Mouse (Mus musculus) forebrain, embryonic 13.5 days (tissue): ENCODE data around the gene Gm11444. TPM values are rescaled to one million over a fixed set of nuclear protein-coding genes. Genes with fewer than 3 reads are reported as not detected.

Experiments used
- ATAC-seq: fragments of 200-750 bp; cut with Nextera tagmentation; 2 replicates; pipeline ENCODE4 v1.8.0; 2017
- H3K27ac ChIP-seq: fragments of 300-500 bp; sonication (generic); 2 replicates; pipeline ENCODE4 v1.5.1; 2015; ENCODE audit warnings: inconsistent platforms, mild to moderate bottlenecking, moderate library complexity
- H3K27me3 ChIP-seq: fragments of 300-500 bp; sonication (generic); 2 replicates; pipeline ENCODE4 v1.6.1; 2015; ENCODE audit warnings: mild to moderate bottlenecking, inconsistent platforms
- H3K36me3 ChIP-seq: fragments of 300-500 bp; sonication (generic); 2 replicates; pipeline ENCODE4 v1.6.1; 2015; ENCODE audit warnings: mild to moderate bottlenecking, inconsistent platforms; ENCODE audit not compliant: poor library complexity, severe bottlenecking
- H3K4me1 ChIP-seq: fragments of 300-500 bp; sonication (generic); 2 replicates; pipeline ENCODE4 v1.6.1; 2015; ENCODE audit warnings: inconsistent platforms
- H3K4me2 ChIP-seq: fragments of 300-500 bp; sonication (generic); 2 replicates; pipeline ENCODE4 v1.6.1; 2015; ENCODE audit warnings: inconsistent platforms, mild to moderate bottlenecking, moderate library complexity
- H3K4me3 ChIP-seq: fragments of 300-500 bp; sonication (generic); 2 replicates; pipeline ENCODE4 v1.5.1; 2015; ENCODE audit warnings: mild to moderate bottlenecking, inconsistent platforms
- H3K9ac ChIP-seq: fragments of 300-500 bp; sonication (generic); 2 replicates; pipeline ENCODE4 v1.6.1; 2015; ENCODE audit warnings: mild to moderate bottlenecking, inconsistent platforms
- H3K9me3 ChIP-seq: fragments of 300-500 bp; sonication (generic); replicated peaks from 2 replicates; pipeline ENCODE4 v1.6.1; 2016; ENCODE audit warnings: inconsistent platforms
- whole genome bisulfite sequencing: fragments of 180-500 bp; shearing (Covaris S2); methylation state at CpG from one replicate; pipeline ENCODE4 v1.1.7; 2015; 5-methylcytosine and 5-hydroxymethylcytosine counted together
- polyA plus RNA-seq: library from polyadenylated mRNA; unstranded; fragments of >200 nt; fragmentation: Nextera tagmentation; extraction: Ambion mirVana; gene quantifications from 2 replicates; pipeline ENCODE4 v1.2.1, GENCODE M21; 2015

Gm11444 gene
- polyA plus RNA-seq, 1 experiment from 2014 or later = not detected

DNA sequence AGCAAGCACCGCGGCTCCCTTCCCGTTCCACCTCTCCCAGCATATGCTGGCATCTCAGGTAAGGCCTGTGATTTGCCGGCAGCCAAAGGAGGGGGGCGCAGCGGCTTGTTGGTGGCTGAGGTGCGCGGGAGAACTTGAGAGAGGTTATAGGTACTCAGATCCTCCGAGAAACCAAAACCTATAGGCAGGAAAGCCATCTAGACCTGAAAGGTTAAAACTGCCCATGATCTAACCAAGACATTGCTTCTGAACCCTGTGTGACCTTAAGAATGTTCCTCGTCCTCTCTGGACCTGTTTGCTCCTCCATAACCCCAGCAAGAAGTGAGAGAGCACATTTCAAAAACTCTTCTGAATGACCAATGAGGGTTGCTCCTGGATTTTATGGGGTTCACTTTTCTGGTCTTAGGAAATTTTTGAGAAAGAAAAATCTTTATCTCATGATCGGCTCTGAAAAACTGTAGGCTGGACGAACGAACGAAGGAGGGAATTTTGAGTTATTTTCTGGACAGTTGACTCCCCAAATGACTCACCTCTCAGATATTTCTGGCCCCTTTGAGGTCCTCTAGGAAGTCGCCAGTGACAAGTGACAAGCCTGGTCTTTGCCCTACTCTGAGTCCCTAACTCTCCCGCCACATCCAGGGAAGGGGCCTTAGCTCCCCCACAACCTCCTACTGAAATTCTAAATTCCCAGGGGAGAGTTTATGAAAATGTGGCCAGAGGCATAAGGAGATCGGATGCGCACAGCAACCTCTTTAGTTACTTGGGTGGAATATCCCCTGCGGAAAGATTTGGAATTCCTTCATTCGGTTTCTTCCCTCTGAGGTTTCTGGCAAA lies 11.5 kb downstream of the Gm11444 start:
- Histone ChIP-seq H3K4me2 (no peak overlapping the region), H3K9me3 (no peaks in the 10 kb centered on the region), H3K36me3 (no peaks in the 10 kb centered on the region), H3K4me1 (peaks cover 38% of the 10 kb centered on the region), H3K27ac (no peak overlapping the region), H3K4me3 (peak overlapping the region; percentile 14; the same call in 1 of the 2 replicates), H3K27me3 (peaks cover 100% of the 10 kb centered on the region), H3K9ac (no peak overlapping the region)
- 3% methylated on average over 20 of the region's 20 CpGs for WGBS
- ATAC-seq = no peak

GRCm38 (mm10) chr11:85837648-85838423 lies 12.3 kb downstream of the Gm11444 start:
- Histone ChIP-seq H3K9ac (no peak overlapping the region), H3K4me2 (peak overlapping the region; percentile 18; the same call in 1 of the 2 replicates), H3K27me3 (peaks cover 98% of the 10 kb centered on the region), H3K9me3 (no peaks in the 10 kb centered on the region), H3K27ac (no peak overlapping the region), H3K4me1 (peaks cover 36% of the 10 kb centered on the region), H3K36me3 (no peaks in the 10 kb centered on the region), H3K4me3 (peak overlapping the region; percentile 14; the same call in 1 of the 2 replicates)
- ATAC-seq = no peak
- WGBS = under 1% methylated on average over 66 of the region's 67 CpGs

DNA sequence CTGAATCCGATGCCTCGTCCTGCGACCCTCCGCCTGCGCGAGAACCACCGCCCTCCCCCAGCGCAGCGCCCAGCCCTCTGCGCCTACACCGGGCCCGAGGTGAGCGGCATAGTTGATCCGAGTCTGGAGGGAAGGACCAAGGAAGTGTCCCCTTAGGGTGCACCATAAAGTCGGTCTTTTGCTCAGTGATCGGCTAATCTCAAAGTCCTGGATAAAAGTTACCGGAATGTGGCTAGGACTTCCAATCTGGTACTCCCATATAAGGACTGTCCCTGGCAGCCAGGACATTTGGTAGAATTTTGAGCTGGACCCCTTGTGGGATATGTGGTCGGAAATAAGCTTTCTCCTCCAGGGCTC lies 12.9 kb downstream of the Gm11444 start:
- WGBS = under 1% methylated on average over 18 of the region's 18 CpGs
- Histone ChIP-seq H3K36me3 (no peaks in the 10 kb centered on the region), H3K4me3 (no peak overlapping the region), H3K9me3 (no peaks in the 10 kb centered on the region), H3K9ac (no peak overlapping the region), H3K4me2 (no peak overlapping the region), H3K27ac (no peak overlapping the region), H3K27me3 (peaks cover 98% of the 10 kb centered on the region), H3K4me1 (peaks cover 36% of the 10 kb centered on the region)
- ATAC-seq = no peak

DNA sequence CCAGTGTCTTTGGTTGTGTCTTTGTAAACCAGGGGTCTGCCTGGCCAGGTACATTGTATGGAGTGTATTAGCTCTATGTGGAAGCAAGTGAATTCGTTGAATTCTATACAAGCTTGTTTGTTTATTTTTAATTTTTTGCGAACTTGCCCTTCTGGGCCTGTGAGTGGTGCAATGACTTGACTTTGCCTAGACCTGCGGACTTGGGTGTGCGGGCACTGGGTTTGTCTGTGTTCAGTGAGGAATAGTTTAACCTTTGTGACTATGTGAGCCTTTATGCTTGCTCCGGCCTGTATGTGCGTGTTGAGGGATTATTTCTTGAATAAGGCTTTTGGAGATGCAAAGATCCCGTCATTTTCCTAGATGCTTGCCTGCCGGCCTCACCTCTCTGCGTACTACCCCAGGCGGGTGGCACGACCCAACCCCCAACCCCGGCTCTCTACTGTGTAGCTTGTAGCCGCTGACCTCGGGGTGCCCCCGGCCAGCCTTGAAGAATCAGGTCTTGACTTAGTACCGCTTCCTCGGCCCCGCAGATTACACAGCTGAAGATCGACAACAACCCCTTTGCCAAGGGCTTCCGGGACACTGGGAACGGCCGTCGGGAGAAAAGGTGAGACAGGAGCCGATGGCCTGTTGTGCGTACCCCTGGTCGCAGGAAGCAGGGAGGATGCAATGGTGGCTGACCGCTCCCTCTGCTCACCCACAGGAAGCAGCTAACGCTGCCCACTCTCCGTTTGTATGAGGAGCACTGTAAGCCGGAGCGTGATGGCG lies 13.4 kb downstream of the Gm11444 start:
- Histone ChIP-seq H3K4me1 (peaks cover 37% of the 10 kb centered on the region), H3K4me3 (no peak overlapping the region), H3K36me3 (no peaks in the 10 kb centered on the region), H3K9me3 (no peaks in the 10 kb centered on the region), H3K4me2 (no peak overlapping the region), H3K27ac (no peak overlapping the region), H3K9ac (no peak overlapping the region), H3K27me3 (peaks cover 98% of the 10 kb centered on the region)
- ATAC-seq = no peak
- WGBS = 1% methylated on average over 32 of the region's 32 CpGs

- H3K9ac ChIP-seq = no peak overlapping the region
- H3K9me3 ChIP-seq = no peaks in the 10 kb centered on the region
- H3K27me3 ChIP-seq = peaks cover 98% of the 10 kb centered on the region
- no peak overlapping the region for H3K4me2 ChIP-seq
- peaks cover 35% of the 10 kb centered on the region for H3K4me1 ChIP-seq
- no peak for ATAC-seq
- WGBS = 4% methylated on average over 16 of the region's 16 CpGs
- no peak overlapping the region for H3K4me3 ChIP-seq
- no peak overlapping the region for H3K27ac ChIP-seq
- no peaks in the 10 kb centered on the region for H3K36me3 ChIP-seq
Measured at GRCm38 (mm10) chr11:85835753-85836522, 14.2 kb downstream of the Gm11444 start.

DNA sequence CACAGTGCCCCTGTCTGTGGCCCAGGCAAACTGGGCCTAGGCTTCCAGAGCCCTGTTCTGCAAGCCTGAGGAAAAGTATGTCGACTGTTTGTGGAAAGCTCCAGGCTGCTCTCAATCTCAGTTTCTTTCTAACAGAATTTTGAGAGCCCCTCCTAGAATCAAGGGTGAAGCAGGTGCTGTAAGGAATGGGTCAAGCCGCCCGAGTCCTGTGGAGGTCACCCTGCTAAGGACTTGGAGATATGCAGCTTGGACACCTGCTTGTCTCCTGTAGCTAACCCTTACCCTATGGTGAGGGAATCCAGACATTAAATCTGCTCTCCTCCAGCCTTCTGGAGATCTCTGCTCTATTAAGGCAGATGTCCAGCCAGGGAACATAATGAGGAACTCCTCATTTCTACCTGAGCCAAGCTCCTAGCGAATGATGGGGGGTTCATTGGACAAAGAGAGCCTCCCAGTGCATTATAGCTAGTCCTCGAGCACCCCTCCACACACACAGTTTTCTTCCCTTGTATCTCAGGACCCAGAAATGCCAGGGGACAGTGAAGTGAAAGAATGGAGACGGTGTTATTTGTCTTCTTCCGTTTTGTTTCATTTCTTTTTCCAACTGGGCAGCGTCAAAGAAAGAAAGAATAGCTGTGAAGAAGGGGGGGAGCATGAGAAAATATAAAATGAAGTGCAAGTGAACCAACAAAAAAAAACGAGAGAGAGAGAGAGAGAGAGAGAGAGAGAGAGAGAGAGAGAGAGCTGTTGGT lies 15.0 kb downstream of the Gm11444 start:
- no peak overlapping the region for H3K4me2 ChIP-seq
- peaks cover 33% of the 10 kb centered on the region for H3K4me1 ChIP-seq
- 3% methylated on average over 9 of the region's 9 CpGs for WGBS
- H3K9ac ChIP-seq = no peak overlapping the region
- H3K36me3 ChIP-seq = no peaks in the 10 kb centered on the region
- no peak overlapping the region for H3K4me3 ChIP-seq
- no peaks in the 10 kb centered on the region for H3K9me3 ChIP-seq
- no peak overlapping the region for H3K27ac ChIP-seq
- ATAC-seq = no peak
- peaks cover 98% of the 10 kb centered on the region for H3K27me3 ChIP-seq

DNA sequence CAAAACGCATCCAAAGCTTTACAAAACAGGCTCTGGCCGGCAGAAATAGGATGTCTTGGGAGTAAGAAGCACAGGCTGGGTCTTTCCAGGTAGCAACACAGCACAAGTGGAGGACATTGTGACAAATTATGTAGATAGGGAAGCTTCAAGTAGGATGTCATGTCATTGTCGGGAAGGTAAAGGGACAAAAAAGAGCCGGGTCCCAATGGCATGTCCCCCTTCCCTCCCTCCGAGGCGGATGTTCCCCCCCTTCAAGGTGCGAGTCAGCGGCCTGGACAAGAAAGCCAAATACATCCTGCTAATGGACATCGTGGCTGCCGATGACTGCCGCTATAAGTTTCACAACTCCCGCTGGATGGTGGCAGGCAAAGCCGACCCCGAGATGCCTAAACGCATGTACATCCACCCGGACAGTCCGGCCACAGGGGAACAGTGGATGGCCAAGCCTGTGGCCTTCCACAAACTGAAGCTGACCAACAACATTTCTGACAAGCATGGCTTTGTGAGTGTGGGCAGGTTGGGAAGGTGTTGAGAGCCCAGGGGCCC lies 15.7 kb downstream of the Gm11444 start:
- H3K9me3 ChIP-seq = no peaks in the 10 kb centered on the region
- H3K4me2 ChIP-seq = no peak overlapping the region
- ATAC-seq = no peak
- no peak overlapping the region for H3K9ac ChIP-seq
- peaks cover 41% of the 10 kb centered on the region for H3K4me1 ChIP-seq
- H3K36me3 ChIP-seq = no peaks in the 10 kb centered on the region
- H3K4me3 ChIP-seq = no peak overlapping the region
- peaks cover 98% of the 10 kb centered on the region for H3K27me3 ChIP-seq
- no peak overlapping the region for H3K27ac ChIP-seq
- under 1% methylated on average over 17 of the region's 17 CpGs for WGBS

GRCm38 (mm10) chr11:85833761-85834385 lies 16.3 kb downstream of the Gm11444 start:
- Histone ChIP-seq H3K4me3 (no peak overlapping the region), H3K4me2 (no peak overlapping the region), H3K9ac (no peak overlapping the region), H3K27me3 (peaks cover 98% of the 10 kb centered on the region), H3K36me3 (no peaks in the 10 kb centered on the region), H3K27ac (no peak overlapping the region), H3K4me1 (peaks cover 44% of the 10 kb centered on the region), H3K9me3 (no peaks in the 10 kb centered on the region)
- ATAC-seq = no peak
- 2% methylated on average over 11 of the region's 11 CpGs for WGBS

DNA sequence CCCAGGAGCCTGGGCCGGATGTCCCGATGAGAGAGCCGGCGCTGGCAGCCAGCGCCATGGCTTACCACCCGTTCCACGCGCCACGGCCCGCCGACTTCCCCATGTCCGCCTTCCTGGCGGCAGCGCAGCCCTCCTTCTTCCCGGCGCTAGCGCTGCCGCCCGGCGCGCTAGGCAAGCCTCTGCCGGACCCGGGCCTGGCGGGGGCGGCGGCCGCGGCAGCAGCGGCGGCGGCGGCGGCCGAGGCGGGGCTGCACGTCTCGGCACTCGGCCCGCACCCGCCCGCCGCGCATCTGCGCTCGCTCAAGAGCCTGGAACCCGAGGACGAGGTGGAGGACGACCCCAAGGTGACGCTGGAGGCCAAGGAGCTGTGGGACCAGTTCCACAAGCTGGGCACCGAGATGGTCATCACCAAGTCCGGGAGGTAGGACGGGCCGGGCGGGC lies 17.0 kb downstream of the Gm11444 start:
- H3K4me2 ChIP-seq = peak overlapping the region; percentile 65
- peaks cover 98% of the 10 kb centered on the region for H3K27me3 ChIP-seq
- under 1% methylated on average over 40 of the region's 54 CpGs for WGBS
- H3K4me3 ChIP-seq = peak overlapping the region; percentile 38
- H3K9me3 ChIP-seq = no peaks in the 10 kb centered on the region
- H3K27ac ChIP-seq = no peak overlapping the region
- no peak for ATAC-seq
- no peaks in the 10 kb centered on the region for H3K36me3 ChIP-seq
- peaks cover 42% of the 10 kb centered on the region for H3K4me1 ChIP-seq
- peak overlapping the region; percentile 46 for H3K9ac ChIP-seq

- Histone ChIP-seq H3K4me3 (peak within 1 kb of the TSS; percentile 38), H3K4me2 (peak within 1 kb of the TSS; percentile 65), H3K9ac (peak within 1 kb of the TSS; percentile 46), H3K27me3 (peaks cover 98% of the 10 kb centered on the region), H3K27ac (no peak within 1 kb of the TSS), H3K9me3 (no peaks in the 10 kb centered on the region), H3K4me1 (peaks cover 35% of the 10 kb centered on the region), H3K36me3 (no peaks in the 10 kb centered on the region)
- ATAC-seq = no peak
- WGBS = 0% methylated on average over 47 of the region's 52 CpGs
Measured at GRCm38 (mm10) chr11:85832231-85832924, 17.8 kb downstream of the Gm11444 start, which contains the start of gene Tbx2. TSS of gene Tbx2 (plus strand) at chr11:85832551.
